Mouse (Mus musculus) neutrophil, adult 83 days (primary cell): Measurements from ENCODE around the gene Nipsnap2. TPM values are rescaled to one million over a fixed set of nuclear protein-coding genes. Genes with fewer than 3 reads are reported as not detected.

ENCODE experiments used
- total RNA-seq, 2 experiments: library from RNA; stranded (reverse); gene quantifications; one replicate each; pipeline ENCODE4 v1.2.4; 2023

Gene Nipsnap2
- total RNA-seq: 10 to 100 TPM; 30.6 to 32.4 TPM

DNA sequence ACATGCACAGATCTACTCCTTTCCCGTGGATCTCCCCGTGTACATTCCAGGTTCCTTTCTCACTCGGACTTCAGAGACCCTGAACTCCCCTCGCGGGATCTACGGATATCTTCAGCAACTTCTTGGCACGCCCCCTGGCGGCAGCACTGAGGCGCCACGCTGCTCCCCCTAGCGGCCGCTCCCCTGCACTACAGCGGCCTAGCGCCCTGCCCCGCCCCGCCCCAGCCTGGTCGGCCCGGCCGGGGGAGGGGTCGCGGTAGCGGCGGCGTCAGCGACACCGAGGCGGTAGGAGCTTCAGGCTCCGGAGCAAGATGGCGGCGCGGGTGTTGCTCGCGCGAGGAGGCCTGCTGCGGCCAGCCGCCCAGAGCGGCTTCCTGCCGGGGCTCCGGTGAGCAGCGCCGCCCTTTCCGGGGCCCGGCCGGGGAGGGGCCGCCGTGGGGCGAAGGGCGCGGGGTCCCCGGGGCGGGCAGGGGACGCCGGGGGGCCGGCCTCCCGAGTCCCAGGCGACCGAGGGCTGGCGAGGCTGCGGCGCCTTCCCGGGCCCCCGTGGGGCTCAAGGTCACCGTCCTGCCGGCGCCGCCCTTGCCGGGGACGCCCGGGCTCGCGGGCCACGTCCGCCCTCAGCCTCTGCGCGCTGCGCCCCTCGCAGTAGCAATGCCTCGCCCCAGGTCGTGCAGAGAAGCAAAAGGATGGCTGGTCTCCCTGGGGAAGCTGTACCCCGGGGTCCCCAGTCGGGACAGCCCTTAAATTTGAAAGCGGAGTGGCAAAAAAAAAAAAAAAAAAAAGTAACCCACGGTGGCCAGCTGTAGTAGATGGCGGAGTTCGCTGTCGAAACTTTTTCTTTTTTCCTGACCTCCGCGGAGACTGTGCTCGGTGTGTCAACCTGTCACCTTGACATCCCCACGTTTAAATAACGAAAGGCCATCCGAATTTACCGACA, at the start of gene Nipsnap2:
Gene Nipsnap2, plus strand, starts transcription at position 230 of the 940 bp plus-strand sequence.

DNA sequence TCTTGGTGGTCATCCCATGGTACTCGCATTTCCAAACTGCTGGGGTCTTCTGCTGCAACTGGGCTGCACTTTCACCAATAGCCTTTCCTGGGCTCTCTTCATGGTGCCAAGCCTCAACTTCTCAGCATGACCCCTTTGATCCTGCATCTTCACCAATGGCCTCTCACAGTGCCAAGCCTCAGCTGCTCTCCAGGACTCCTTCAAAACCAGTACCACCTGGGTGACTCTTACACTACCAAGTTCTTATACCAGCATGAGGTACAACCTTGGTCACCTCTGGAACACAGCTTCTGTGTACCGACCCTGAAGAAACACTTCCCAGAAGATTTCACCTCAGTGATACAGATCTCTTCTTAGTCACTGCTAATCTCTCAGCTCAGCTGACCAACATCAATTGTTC, 16.5 kb upstream of the Nipsnap2 start, which contains the start of gene Sept14:
Gene Sept14, minus strand, starts transcription at position 101 of the 400 bp plus-strand sequence.

DNA sequence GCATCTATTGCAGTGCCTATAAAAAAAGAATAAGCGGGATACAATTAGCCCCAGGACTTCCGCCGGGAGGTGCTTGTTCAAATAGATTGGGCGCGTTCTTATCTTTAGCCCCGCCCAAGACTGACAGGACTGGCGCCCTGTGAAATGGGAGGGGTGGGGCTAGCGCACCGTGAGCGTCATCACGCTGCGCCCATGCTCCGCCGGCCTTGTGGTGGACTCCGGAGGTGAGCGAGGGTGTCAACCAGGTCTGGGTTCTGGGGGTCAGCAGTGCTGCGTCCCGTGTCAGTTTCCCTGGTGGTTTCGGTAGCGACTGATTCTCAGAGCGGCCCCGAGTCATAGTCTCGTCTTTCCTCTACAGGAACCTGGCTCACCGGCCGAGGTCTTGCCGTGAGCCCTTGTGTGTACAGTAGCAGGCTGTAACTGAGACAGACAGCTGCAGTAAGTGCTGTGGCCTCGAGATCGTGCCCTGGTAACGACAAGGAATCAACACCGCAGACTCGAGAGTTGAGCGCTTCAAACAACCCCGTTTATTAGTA, 9.5 kb upstream of the Nipsnap2 start, which contains the start of gene Mrps17:
Gene Mrps17, plus strand, starts transcription at position 172 of the 536 bp plus-strand sequence.

DNA sequence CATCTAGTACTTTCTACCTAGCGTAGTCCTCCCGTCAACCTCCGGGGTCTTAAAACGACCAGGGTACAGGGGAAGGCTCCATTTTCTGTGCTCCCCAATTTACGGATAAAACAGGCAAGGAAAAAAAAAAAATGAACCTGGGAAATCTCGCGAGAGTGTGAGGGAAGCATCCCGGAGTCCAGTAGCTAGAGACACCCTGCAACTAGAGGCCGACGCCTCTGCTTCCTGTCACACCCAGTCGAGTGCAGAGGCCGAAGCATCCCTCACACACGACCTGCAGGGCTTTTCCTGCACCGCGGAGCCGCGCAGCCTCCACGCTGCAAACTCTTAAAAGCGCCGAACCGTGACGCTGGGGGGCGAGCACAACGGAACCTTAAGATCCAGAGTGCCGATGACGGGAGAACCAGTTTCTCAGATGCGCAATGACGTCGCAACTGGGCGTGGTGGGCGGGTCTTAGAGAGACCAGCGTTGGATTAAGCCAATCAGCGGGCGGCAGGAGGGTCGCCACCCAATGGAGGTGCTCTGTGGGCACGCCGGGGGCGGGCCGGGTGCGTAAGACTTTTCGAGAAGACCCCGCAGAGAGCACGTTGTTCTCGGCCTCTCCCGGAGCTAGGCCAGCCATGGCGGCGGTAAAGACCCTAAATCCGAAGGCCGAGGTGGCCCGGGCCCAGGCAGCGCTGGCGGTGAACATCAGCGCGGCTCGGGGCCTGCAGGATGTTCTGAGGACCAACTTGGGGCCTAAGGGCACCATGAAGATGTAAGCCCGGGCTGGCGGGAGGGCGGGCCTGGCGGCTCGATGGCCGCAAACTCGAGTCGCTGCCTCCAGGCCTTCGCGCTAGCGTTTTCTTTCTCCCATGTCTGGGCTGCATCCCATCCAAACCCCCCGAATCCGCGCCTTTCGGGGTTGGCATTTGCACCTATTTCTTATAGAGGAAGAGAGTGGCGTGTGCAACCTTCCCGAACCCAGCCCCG, 62.2 kb downstream of the Nipsnap2 start, which contains the start of gene Psph:
Gene Psph, minus strand, starts transcription at position 632 of the 973 bp plus-strand sequence.

Other genes with a start within 250 kb of the Nipsnap2 start
- gene Sfswap, start 223.8 kb upstream of the Nipsnap2 start, total RNA-seq: 10 to 100 TPM; 70.7 to 74.3 TPM
- under 1 TPM; 0.46 TPM for gene Mmp17, start 140.9 kb upstream of the Nipsnap2 start, total RNA-seq
- 1 to 10 TPM in 1 of 2 experiments, under 1 TPM in 1; 0.88 to 1.3 TPM for gene Zfp11, start 55.0 kb upstream of the Nipsnap2 start, total RNA-seq
- gene Sept14, start 16.6 kb upstream of the Nipsnap2 start, total RNA-seq: not detected
- gene Mrps17, start 9.6 kb upstream of the Nipsnap2 start, total RNA-seq: 10 to 100 TPM; 42.5 to 52.9 TPM
- 1 to 10 TPM; 5.8 to 7.3 TPM for gene Psph, start 62.4 kb downstream of the Nipsnap2 start, total RNA-seq
- gene Sumf2, start 121.9 kb downstream of the Nipsnap2 start, total RNA-seq: 1 to 10 TPM; 3.9 to 4.8 TPM
- 100 to 1,000 TPM; 135 to 140 TPM for gene Chchd2, start 162.4 kb downstream of the Nipsnap2 start, total RNA-seq
- gene Zbed5, start 170.7 kb downstream of the Nipsnap2 start, total RNA-seq: not detected
- under 1 TPM; 0.48 to 0.97 TPM for gene Phkg1, start 173.5 kb downstream of the Nipsnap2 start, total RNA-seq
- gene Nupr1l, start 183.5 kb downstream of the Nipsnap2 start, total RNA-seq: 1 to 10 TPM; 1.5 to 1.8 TPM
- 10 to 100 TPM; 18.1 to 21.5 TPM for gene Vkorc1l1, start 216.9 kb downstream of the Nipsnap2 start, total RNA-seq